Mouse (Mus musculus) liver, adult 10 weeks (tissue): ENCODE results near the gene Col12a1. TPM values are rescaled to one million over a fixed set of nuclear protein-coding genes. Genes with fewer than 3 reads are reported as not detected.

Experiments used
- polyA plus RNA-seq: library from polyadenylated mRNA; stranded (reverse); fragments of 350-450 nt; fragmentation: Illumina TruSeq; extraction: RNeasy Lipid Tissue Mini Kit (QIAGEN cat#74804); gene quantifications from one replicate; pipeline ENCODE4 v1.2.3, GENCODE M21; 2014; ENCODE audit warnings: low read depth, low replicate concordance

Col12a1 gene
- polyA plus RNA-seq, result 1.5 TPM

DNA sequence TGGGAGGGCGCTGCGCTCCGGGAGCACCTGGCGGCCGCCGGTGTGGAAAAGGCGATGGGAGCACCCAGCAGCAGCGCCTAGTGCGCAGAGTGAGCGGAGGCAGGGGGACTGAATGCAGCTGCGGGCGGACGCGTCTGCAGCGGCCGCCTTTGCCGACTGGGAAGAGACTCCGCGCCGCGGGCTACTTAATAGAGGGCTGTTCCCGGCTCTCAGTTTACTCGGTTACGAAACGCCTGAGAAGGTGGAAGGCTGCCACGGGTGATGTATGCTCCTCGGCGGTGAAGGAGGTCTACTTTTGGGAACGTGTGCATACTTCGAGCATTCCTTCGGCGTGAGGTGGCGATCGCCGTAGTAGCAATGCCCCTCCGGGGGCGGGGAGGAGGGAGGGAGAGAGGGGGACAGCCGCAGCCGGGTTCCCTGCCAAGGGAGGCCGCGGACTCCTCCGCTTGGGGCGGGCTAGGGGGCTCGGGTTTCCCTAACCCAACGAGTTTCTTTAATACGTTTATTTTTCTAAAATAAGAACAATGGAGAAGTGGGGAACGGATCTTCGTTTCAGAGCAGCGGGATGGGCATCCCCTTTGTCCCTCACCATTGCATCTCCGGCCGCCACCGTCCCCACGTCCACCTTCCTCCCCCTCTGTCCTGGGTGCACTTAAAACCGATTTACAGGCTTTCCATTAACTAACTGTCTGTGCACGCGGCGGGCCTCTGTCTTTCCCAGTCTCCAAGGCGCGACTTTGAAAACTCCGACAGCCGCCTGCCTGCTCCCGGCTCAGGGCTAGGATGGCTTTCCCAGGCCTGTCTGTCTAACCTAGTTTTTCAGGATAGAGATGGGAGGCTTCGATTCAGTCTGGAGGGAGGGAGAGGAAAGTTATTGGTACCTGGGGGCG, at the start of gene Col12a1:
Gene Col12a1, minus strand, starts transcription at position 351 of the 890 bp plus-strand sequence.

GRCm38 (mm10) chr9:79759385-79760005, 40.9 kb upstream of the Col12a1 start, which contains the start of gene Cox7a2:
TSS of gene Cox7a2 (minus strand) at chr9:79759878.

Other genes starting within 250 kb of the Col12a1 start
- gene Cox7a2, start 41.0 kb upstream of the Col12a1 start, polyA plus RNA-seq, result 134 TPM
- 412 TPM for gene Tmem30a, start 74.7 kb upstream of the Col12a1 start, polyA plus RNA-seq